Comparison of ENCODE assay signal across 7 mouse cellular contexts in genomic region chr11:118668351-118668750, GRCm38 (mm10).
DNase-seq lines count a peak whose midpoint lies in the region.

No protein-coding gene starts in this region.

- intact Hi-C loops in heart, postnatal 10 days (cut with DNase I) = no loop called here
- intact Hi-C loops in heart, postnatal 25 days (cut with DNase I) = no loop called here

- DNase-seq in heart, postnatal 10 days = peak; percentile 10 to 25
- no peak for DNase-seq in heart, postnatal 25 days (ENCODE audit: low spot score)
- peak; percentile 20 for DNase-seq in adrenal gland, postnatal 10 days
- DNase-seq in adrenal gland, postnatal 25 days = peak; percentile 43
- peak; percentile 68 to 76 for DNase-seq in kidney, postnatal 25 days
- DNase-seq in spleen, postnatal 4 days (ENCODE audit: low spot score in 2 of 2) = no peak
- no peak for DNase-seq in testis, postnatal 10 days (ENCODE audit: low spot score)

Comparison
In these comparisons a context has a peak if more than half of its experiments do, and no peak if none do; other contexts are left out.
1. DNase-seq: peak in heart, postnatal 10 days (2 of 2), adrenal gland, postnatal 10 days (single experiment), adrenal gland, postnatal 25 days (single experiment) and kidney, postnatal 25 days (2 of 2); none in heart, postnatal 25 days (single experiment), spleen, postnatal 4 days (0 of 2) and testis, postnatal 10 days (single experiment).